Mouse (Mus musculus): Measurements from ENCODE around the gene Cdc37. TPM values are rescaled to one million over a fixed set of nuclear protein-coding genes. Genes with fewer than 3 reads are reported as not detected.

Gene Cdc37
- polyA plus RNA-seq, 1 experiment: 78.0 TPM

Other genes starting within 250 kb of the Cdc37 start
- 3.5 and 7.7 TPM in 2 replicates for gene Dnmt1, start 190.1 kb downstream of the Cdc37 start, polyA plus RNA-seq (2012; ENCODE audit: insufficient read depth, insufficient read length, missing spikeins)
- 1.3 and 2.6 TPM in 2 replicates for gene S1pr2, start 173.2 kb downstream of the Cdc37 start, polyA plus RNA-seq (2012; ENCODE audit: insufficient read depth, insufficient read length, missing spikeins)
- 140 and 185 TPM in 2 replicates for gene Mrpl4, start 147.2 kb downstream of the Cdc37 start, polyA plus RNA-seq (2012; ENCODE audit: insufficient read depth, insufficient read length, missing spikeins)
- 2.3 and 3.1 TPM in 2 replicates for gene Icam1, start 134.0 kb downstream of the Cdc37 start, polyA plus RNA-seq (2012; ENCODE audit: insufficient read depth, insufficient read length, missing spikeins)
- gene Icam4, start 120.6 kb downstream of the Cdc37 start, polyA plus RNA-seq (2012; ENCODE audit: insufficient read depth, insufficient read length, missing spikeins): not detected in 2 replicates
- gene Icam5, start 117.9 kb downstream of the Cdc37 start, polyA plus RNA-seq (2012; ENCODE audit: insufficient read depth, insufficient read length, missing spikeins): not detected in 2 replicates
- not detected in 2 replicates for gene Zglp1, start 82.9 kb downstream of the Cdc37 start, polyA plus RNA-seq (2012; ENCODE audit: insufficient read depth, insufficient read length, missing spikeins)
- gene Gm49373, start 76.9 kb downstream of the Cdc37 start, polyA plus RNA-seq (2012; ENCODE audit: insufficient read depth, insufficient read length, missing spikeins): 0.79 TPM in 1 of 2 replicates, not detected in the other
- gene Fdx1l, start 76.4 kb downstream of the Cdc37 start, polyA plus RNA-seq (2012; ENCODE audit: insufficient read depth, insufficient read length, missing spikeins): 52.7 and 55.1 TPM in 2 replicates
- gene Gm38431, start 58.0 kb downstream of the Cdc37 start, polyA plus RNA-seq (2012; ENCODE audit: insufficient read depth, insufficient read length, missing spikeins): not detected in 2 replicates
- gene Raver1, start 58.0 kb downstream of the Cdc37 start, polyA plus RNA-seq (2012; ENCODE audit: insufficient read depth, insufficient read length, missing spikeins): 15.5 and 16.4 TPM in 2 replicates
- 3.8 and 4.1 TPM in 2 replicates for gene Tyk2, start 18.7 kb downstream of the Cdc37 start, polyA plus RNA-seq (2012; ENCODE audit: insufficient read depth, insufficient read length, missing spikeins)
- gene Pde4a, start 15.7 kb upstream of the Cdc37 start, polyA plus RNA-seq (2012; ENCODE audit: insufficient read depth, insufficient read length, missing spikeins): 16.2 and 29.4 TPM in 2 replicates
- gene Keap1, start 89.4 kb upstream of the Cdc37 start, polyA plus RNA-seq (2012; ENCODE audit: insufficient read depth, insufficient read length, missing spikeins): 24.6 and 25.5 TPM in 2 replicates
- gene S1pr5, start 98.5 kb upstream of the Cdc37 start, polyA plus RNA-seq (2012; ENCODE audit: insufficient read depth, insufficient read length, missing spikeins): 2.1 and 3.6 TPM in 2 replicates
- gene Atg4d, start 115.3 kb upstream of the Cdc37 start, polyA plus RNA-seq (2012; ENCODE audit: insufficient read depth, insufficient read length, missing spikeins): 23.5 and 23.7 TPM in 2 replicates
- gene Kri1, start 138.0 kb upstream of the Cdc37 start, polyA plus RNA-seq (2012; ENCODE audit: insufficient read depth, insufficient read length, missing spikeins): 10.9 and 16.2 TPM in 2 replicates
- 11.1 and 13.5 TPM in 2 replicates for gene Cdkn2d, start 141.4 kb upstream of the Cdc37 start, polyA plus RNA-seq (2012; ENCODE audit: insufficient read depth, insufficient read length, missing spikeins)
- gene Ap1m2, start 162.4 kb upstream of the Cdc37 start, polyA plus RNA-seq (2012; ENCODE audit: insufficient read depth, insufficient read length, missing spikeins): not detected in 2 replicates
- gene Slc44a2, start 170.7 kb upstream of the Cdc37 start, polyA plus RNA-seq (2012; ENCODE audit: insufficient read depth, insufficient read length, missing spikeins): 9.0 and 9.6 TPM in 2 replicates
- 11.7 and 13.8 TPM in 2 replicates for gene Ilf3, start 217.9 kb upstream of the Cdc37 start, polyA plus RNA-seq (2012; ENCODE audit: insufficient read depth, insufficient read length, missing spikeins)